Mouse (Mus musculus) urinary bladder, postnatal 4 days (tissue): ENCODE data around the gene Sox10.

Source experiments
- DNase-seq, 2 experiments: peaks; one replicate each; pipeline ENCODE4 v3.0.0; 2021 to 2022; ENCODE audit warnings: low spot score in 2 of 2

Gene Sox10

DNA sequence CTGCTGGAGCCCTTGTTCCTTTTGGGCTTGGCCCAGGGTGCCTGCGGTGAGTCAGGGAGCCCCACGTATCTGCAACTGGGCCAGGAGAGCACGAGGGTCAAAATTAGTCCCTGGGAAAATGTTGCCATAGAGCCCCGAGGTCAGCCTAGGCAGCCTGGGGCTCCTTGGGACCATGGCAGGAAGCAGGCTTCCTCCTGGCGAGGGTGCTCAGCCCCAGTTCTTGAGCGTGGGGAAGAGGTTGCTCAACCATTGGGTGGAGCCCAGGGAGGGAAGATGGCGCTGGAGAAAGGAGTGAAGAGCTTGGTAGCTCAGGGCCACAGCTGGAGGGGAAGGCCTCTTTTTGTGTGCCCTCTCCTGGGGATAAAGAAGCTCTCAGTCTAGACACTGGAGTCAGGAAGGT lies 2.7 kb downstream of the Sox10 start:
- no peak for DNase-seq

DNA sequence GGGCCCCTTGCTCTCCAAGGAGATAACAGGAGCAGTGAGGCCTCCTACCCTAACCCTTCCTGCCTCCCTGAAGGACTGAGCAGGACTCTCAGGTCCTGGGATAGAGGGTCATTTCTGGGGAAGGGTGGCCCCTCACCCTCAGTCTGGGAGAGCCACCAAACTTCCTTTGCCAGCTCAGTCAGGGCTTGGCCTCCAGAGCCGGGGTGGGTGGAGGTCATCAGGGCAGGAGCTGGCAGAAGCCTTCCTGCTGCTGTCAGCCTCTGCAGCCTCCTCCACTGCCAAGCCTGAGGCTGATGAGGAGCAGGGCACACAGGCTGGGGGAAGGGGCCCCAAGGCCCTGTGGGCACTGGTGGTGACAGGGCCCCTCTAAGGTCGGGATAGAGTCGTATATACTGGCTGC lies 9.5 kb downstream of the Sox10 start:
- no peak for DNase-seq

DNA sequence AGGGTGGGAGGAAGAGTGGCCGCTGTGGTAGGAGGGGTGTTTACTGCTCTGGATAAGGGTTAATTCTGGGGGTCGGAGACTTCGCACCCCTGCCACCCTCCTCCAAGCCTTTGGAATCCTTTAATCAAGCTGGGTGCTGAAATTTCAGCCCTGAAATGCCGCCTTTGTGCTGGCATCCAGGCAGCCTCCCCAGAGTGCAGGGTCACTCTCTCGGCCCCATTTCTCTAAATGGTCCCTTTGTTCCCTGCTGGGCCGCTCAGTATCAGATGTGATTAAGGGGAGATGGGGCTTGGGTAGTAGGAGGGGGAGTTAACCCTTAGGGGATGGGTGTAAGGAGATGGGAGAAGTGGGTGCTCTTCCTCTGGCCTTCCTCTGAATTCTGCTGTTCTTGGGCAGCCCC lies 12.3 kb downstream of the Sox10 start:
- DNase-seq: no peak

DNA sequence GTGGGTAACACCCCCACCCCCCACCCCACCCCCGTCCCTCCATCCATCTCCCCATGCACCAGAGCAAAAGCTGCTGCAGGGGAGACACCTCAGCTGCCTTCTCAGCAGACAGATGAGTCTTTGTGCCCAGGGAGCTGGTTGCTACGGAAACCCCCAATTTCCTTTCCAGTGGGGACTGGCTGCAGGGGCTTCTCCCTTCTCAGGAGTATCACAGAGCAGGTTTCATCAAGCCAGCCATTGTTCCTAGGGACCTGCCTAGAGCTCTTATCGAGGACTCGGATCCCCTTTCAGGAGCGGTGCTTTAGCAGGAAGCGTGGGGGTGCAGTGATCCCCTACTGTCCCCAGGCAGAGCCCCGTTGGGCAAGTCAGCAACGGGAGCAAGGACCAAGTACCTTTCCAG lies 13.2 kb downstream of the Sox10 start:
- DNase-seq: no peak

DNA sequence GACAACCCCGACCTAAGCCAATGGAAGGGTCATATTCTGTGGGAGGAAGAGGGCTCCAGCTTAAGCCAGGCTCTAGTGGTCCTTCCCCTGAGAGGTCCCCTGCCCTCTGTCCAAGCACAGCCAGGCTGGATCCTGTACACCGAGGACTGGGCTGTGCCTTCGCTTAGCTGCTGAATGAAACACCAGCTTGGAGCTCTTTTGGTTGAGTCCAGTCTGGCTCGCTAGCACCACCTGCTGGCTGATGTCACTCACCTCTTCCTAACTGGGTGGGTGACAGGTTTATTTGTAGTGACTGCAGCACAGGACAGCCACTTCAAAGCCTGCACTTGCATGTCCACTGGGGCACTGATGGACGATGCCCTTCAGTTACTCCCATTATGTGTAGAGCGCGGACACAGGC lies 16.5 kb downstream of the Sox10 start:
- peak; percentile 70 to 90 for DNase-seq

DNA sequence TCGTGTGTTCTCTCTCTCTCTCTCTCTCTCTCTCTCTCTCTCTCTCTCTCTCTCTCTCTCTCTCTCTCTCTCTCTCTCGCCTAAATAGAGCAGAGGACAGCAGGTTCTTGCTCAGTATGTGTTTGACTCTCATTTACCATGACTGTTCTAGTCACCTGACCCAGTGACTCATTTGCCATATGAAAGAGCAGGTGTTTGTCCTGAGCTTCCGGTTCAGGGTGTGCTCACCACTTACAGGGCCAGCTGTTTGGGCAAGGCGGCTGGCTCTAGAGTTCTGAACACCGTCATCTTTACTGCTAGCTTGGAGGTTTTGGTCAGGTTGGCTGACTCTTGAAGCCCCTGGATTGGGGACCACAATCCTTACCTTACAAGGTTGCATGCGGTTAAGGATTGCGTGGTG lies 19.5 kb downstream of the Sox10 start:
- no peak for DNase-seq

DNA sequence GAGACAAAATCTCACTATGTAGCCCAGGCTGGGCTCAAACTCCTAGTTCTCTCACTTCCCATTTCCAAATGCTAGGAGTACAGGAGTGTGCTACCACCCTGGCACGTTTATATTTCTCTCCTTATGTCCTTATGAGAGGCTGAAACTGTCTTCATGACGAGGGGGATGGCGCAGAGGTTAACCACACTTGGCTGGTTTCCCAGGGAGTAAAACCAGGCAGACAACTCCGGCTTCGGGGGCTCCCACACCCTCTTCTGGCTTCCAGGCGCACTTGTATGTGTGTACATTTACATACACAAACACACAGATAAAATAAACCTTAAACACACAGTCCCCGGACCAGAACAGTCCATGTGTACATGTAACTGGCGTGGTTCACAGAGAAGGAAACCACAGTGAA lies 21.0 kb downstream of the Sox10 start:
- DNase-seq: no peak

DNA sequence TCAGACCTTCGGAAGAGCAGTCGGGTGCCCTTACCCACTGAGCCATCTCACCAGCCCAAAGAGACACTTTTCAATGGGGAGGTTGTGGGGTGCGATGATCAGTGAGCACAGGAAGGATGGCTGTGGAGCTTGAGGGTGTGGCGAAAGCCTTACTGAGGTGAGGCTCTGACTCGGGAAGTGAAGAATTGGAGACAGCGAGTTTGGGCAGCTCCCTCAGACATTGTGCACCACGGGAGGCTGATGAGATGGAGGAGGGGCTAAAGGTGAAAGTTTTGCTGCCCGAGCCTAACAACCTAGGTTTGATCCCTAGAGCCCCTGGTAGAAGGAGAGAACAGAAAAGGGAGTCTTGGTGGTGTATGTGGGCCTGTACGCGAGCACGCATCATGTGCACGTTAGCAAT lies 21.7 kb downstream of the Sox10 start:
- DNase-seq: no peak

DNA sequence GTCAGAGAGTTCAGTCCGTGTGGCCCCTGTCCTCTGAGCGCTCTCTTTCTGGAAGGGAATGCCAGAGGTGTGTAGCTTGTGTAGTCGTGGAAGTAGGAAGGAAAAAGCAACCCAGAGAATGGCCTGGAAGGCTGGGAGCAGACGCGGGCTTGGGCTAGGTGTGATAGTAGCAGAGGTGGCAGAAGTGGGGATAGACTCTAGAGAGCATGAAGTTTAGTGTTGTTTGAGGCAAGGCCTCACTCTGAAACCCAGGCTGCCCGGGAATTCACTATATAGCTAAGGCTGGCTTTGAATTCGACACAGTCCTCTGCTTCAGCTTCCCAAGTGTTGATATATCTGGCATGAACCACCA lies 23.5 kb downstream of the Sox10 start:
- no peak for DNase-seq

DNA sequence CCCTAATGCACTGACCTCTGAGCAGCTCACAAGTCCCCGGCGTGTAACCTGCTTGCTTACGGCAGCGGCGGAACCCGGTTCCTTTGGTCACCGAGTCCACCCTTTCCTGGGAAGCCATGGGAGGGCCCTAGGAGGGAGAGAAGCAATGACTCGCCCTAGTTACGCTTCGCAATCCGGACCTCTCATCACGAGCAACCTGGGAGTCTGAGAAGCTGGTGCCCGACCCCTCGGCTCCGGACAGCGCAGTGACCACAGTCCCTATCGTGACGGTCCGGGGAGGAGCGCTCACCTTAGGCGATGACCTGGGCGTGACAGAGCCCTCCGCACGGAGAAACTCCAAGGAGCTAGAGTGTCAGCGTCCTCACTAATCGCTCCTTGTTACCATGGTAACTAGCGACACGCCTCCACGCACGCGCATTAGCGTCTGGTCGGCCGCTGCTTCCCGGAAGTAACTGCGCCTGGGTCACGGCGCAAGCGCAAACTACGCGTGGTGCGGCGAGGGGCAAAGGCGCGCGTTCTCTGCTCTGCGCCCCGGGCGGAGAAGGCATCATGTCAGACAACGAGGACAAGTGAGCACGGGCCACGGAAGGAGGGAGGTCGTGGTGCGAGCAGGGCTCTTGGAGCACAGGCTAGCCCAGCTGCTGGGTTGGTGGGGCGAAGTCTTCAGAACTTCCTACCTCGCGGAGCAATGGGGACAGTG lies 24.0 kb downstream of the Sox10 start, which contains the start of the genes Polr2f and 1700088E04Rik:
Gene Polr2f (plus strand): TSS at position 144 of the 700 bp plus-strand sequence.
Gene 1700088E04Rik (minus strand): TSS at position 388 of the 700 bp plus-strand sequence.
- DNase-seq: peak; percentile 90 to 94

DNA sequence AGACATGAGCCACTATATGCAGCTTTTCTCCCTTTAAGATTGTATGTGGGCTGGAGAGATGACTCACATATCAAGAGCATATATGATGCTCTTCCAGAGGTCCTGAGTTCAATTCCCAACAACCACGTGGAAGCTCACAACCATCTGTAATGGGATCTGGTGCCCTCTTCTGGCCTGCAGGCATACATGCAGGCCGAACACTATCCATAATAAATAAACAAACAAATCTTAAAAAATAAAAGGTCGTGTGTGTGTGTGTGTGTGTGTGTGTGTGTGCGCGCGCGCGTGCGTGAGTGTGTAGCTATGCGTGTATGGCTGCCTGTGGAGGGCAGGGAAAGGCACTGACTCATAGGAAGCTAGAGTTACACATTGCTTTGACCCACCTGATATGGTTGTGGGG lies 25.4 kb downstream of the Sox10 start:
- no peak for DNase-seq

DNA sequence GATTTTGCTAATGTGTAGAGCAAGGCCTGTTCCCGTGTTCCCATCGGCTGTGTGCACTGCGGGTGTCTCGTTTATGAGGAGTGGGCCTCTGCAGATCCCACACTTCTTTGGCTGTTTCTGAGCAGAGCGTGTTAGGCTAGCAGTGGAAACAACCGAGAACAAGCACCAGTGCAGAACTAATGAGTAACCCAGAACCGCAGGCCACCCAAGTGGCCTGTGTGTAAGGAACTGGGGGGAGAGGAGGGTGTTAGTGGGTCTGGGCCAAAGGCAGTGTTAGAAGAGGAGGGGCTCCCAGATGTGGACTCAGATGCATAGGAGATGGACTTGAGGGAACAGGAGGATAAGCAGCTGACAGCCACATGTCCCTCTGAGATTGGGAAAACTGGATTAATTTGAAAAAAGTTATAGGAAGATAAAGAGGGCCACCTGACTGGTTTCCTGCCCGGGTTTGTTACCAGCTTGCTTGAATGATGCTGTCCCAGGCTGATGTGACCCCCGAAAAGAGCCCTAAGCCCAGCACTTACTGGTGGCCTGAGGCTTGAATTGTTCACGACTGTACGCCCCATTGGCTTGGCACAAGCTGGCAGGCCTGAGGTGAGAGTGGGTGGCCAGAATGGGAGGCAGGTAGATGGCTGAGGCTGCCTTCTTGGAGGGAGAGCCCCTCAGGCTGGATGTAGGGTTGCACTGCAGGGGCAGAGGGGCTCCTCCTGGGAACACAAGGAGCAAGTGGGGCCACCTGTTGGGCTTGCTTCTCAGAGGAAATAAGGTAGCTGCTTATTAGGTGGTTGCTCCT lies 29.1 kb downstream of the Sox10 start:
- DNase-seq: no peak

DNA sequence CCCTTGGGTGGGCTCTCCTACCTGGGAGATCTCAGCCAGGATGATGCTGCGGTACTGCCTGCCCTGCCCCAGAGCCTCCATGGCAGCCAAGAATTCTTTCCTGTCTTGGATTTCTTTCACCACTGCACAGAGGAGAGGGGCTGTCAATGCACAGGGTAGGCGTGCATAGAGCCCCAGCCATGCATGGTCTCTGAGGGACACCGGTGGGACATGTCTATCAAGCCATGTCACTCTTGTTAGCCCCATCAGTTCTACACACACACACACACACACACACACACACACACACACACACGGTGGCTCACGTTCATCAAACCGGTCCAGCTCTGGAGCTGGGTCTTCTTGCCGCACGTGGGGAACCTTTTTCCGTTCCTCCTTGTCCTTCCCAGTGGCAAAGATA lies 29.7 kb downstream of the Sox10 start:
- no peak for DNase-seq

DNA sequence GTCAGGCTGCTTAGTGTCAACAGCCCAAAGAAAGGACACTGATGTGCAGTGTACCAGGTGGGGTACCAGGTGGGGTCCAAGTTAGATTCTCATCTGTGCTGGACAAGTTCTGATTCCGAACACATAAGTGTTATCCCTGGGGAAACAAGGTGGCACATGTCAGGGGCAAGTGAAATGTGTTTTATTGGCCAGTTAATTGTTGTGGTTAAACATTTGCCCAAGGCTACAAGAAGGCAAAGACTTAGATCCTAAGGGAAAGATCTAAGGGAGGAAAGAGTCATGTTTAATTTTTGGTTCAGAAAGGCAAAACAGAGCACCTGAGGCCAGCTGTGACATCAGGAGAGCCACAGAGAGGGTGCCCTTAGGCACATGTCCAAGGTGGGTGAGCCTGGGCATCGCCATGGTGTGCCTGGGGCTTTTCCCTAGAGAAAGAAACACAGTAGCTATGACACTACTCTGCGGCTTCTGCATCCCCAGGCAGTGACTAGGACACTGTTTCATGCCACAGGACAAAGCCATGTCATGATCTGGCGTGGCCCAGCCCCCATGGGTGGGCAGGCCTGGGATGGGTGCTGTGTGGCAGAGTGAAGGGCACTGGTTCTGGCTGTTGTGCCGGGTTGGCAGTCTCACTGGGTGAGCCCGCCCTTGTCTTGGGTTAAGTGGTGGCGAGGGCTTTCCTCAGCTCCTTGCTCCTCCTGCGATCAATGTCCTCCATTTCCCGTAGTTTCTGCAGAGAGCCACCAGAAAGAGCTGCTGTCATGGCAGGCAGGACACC lies 30.4 kb downstream of the Sox10 start:
- no peak for DNase-seq

DNA sequence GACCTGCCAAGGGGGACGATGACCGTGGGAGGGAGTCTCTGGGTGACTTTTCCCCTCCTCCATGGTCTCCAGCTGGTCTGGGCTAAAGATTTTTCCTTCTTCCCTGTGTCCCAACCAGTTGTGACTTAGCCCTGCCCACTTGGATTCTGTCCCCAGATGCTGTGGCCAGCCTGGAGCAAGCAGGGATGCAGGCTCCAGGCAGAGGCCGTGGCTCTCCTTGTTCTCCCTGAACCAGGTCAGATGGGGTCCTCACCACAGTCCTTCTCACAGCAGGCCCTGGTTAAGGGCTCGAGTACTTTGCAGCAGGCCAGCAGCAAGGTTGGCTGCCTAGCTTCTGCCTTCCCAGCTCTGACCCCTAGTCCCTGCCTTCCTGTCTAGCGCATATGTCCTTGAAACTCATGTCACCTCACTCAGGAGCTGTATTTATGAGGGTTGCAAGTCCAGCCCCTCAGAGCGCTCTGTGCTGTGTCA lies 31.8 kb downstream of the Sox10 start:
- no peak for DNase-seq

DNA sequence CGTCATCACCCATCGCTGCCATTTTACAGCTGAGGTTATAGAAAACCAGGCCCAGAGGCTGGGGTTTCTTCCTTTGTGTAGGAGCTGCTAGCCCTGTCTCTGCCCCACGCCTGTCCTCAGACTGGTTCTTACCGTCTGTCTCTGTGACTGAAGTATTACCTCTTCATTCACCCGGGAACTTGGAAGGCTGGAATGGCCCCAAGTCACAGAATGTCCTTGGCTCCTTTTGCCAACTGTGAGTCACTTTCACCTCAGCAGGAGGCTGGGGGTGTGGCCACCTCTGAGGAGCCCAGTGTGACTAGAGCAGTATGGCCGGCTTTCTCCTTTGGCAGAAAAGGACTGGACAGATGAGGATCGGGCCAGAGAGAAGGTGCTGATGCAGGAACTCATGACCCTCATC lies 33.6 kb downstream of the Sox10 start:
- DNase-seq: peak in 1 of 2 experiments; percentile 64

DNA sequence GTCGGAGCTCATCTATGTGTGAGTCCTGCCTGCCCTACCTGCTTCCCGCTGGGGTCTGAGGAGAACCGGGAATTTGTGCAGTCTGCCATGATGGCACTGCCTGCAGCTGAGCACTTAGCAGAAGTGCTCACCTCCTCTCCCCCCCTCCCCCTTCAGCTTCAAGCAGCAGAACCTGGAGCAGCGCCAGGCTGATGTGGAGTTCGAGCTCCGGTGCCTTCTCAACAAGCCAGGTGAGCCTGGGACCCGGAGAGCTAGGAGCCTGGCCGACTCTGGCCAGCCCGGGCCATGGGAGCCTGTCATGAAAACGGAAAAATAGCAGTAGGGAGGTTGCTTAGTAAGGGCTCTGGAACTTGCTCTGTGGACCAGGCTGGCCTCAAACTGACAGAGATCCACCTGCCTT lies 34.3 kb downstream of the Sox10 start:
- no peak for DNase-seq

DNA sequence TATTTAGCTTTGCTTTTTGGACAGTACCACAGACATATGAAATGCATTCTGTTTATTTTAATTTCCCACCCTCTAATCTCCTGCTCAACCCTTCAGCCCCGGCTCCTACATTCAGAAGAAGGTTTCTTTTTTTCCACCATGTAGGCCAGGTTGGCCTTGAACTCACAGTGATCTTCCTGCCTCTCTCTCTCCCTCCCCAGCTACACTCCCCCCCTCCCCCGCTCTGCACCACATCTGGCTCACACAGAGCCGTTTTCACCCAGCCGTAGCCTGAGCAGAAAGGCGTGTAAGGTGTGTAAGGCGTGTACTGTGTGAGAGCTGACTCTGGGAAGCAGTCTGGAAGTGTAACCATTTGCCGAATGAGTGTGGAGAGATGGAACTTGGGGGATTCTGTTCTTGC lies 35.7 kb downstream of the Sox10 start:
- DNase-seq: no peak

DNA sequence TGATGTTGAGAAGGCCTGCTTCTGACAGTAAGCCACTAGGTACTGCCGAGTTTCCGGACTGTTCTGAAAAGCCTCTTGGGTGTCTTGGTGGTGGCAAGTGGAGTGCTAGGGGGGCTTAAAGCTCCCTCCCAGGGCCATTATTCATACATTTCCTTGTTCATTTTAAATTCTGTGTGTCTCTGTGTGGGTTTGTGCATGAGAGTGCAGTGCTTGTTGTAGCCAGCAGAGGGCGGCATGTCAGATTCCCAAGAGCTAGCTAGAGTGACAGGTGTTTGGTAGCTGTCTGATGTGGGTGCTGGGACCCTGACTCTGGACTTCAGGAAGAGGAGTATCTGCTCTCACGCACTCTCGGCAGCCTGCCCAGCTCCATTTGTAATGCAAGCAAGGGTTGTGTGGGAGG lies 36.8 kb downstream of the Sox10 start:
- no peak for DNase-seq

DNA sequence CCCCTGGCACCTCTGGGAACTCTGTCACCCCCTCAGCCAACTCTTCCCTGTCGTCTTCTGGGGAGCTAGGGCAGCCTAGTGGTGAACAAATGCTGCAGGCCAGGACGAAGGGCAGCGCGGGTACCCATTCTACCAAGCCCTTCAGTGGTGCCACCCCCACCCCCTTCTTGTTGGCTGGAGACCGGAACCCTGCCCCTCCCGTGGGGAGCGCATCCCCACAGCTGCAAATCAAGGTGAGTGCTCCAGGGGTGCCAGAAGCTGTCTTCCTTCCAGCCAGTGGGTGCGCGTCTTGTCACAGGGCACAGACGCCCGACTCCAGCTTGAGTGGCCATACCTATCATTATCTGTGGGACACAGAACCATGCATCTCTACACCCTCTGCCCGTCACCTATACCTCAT lies 37.9 kb downstream of the Sox10 start:
- no peak for DNase-seq

DNA sequence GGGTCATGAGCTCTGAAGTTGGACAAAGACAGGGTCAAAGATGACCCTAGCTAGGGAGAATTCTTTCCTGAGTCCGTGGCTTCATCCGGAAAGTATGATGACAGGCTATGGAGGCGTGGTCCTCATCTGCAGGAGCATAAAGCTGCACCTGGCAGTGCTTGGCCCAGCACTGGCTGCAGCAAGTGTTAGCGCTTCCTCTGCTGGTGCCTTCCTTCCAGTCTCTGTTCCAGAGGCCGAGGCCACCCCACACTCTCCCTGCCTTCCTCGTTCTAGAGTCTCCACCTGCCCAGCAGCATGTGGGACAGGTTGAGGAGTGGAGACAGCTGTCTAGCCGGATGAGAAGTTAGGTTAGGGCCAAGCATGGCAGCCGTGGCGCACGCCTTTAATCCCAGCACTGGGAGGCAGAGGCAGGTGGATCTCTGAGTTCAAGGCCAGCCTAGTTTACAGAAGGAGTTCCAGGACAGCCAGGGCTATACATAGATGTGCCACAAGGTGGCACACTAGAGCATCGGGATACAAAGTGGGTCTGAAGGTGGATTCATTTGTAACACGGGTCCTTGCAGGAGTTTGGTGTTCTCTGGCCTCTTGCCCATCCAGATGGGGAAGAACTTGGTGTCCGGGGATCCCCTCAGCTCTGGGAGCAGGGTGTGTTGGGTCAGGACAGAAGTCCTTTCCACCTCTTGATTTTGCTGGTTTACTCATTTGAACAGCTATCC lies 38.7 kb downstream of the Sox10 start:
- no peak for DNase-seq

DNA sequence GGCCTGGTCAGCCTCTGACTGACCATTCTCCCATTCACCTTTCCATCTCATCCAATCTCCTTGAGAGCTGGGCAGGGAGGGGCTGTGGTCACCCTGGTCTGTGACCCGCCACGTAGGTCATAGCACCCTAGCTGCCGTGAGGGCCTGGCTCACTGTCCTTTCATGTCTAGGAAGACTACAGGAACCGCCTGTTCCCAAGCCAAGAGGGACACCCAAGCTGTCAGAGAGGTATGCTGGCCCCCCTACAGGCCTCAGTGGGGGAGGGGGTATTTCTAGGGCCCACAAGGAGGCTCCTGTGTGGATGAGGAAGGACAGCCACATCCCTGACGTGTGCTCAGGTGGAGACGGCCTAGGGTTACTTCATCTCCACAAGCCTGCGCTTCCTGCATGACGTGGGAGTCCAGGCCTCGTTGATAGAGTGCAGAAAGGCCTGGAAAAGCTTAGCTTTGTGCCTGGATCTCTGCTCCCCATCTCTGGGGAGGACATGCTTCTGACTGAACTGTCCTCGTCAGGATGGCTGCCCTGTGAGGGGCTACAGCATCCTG lies 40.6 kb downstream of the Sox10 start:
- no peak for DNase-seq
